Mouse (Mus musculus): ENCODE results near the gene Fbxl17. TPM values are rescaled to one million over a fixed set of nuclear protein-coding genes. Genes with fewer than 3 reads are reported as not detected.

Gene Fbxl17
- polyA plus RNA-seq, 1 experiment = 13.1 TPM

GRCm38 (mm10) chr17:63341203-63341602, 158.6 kb downstream of the Fbxl17 start:
- no peak for TF ChIP-seq GATA1 (IDR thresholded peaks at IDR 0.05; ENCODE audit: low read length)

GRCm38 (mm10) chr17:63328888-63329287, 170.9 kb downstream of the Fbxl17 start:
- TF ChIP-seq GATA1 (IDR thresholded peaks at IDR 0.05; ENCODE audit: low read length) = no peak

- no peak for TF ChIP-seq GATA1 (IDR thresholded peaks at IDR 0.05; ENCODE audit: low read length)
Measured at GRCm38 (mm10) chr17:63326227-63326626, 173.6 kb downstream of the Fbxl17 start.

GRCm38 (mm10) chr17:63324672-63325071, 175.1 kb downstream of the Fbxl17 start:
- no peak for TF ChIP-seq GATA1 (IDR thresholded peaks at IDR 0.05; ENCODE audit: low read length)

GRCm38 (mm10) chr17:63324039-63324438, 175.8 kb downstream of the Fbxl17 start:
- TF ChIP-seq GATA1 (IDR thresholded peaks at IDR 0.05; ENCODE audit: low read length) = no peak

- no peak for TF ChIP-seq GATA1 (IDR thresholded peaks at IDR 0.05; ENCODE audit: low read length)
Measured at GRCm38 (mm10) chr17:63322846-63323245, 177.0 kb downstream of the Fbxl17 start.

- TF ChIP-seq GATA1 (IDR thresholded peaks at IDR 0.05; ENCODE audit: low read length) = no peak
Measured at GRCm38 (mm10) chr17:63321290-63321689, 178.5 kb downstream of the Fbxl17 start.

GRCm38 (mm10) chr17:63317518-63317917, 182.3 kb downstream of the Fbxl17 start:
- TF ChIP-seq GATA1 (IDR thresholded peaks at IDR 0.05; ENCODE audit: low read length) = no peak

GRCm38 (mm10) chr17:63315646-63316480, 184.0 kb downstream of the Fbxl17 start:
- TF ChIP-seq GATA1 (IDR thresholded peaks at IDR 0.05; ENCODE audit: low read length) = no peak

GRCm38 (mm10) chr17:63312804-63313203, 187.0 kb downstream of the Fbxl17 start:
- TF ChIP-seq GATA1 (IDR thresholded peaks at IDR 0.05; ENCODE audit: low read length) = no peak

GRCm38 (mm10) chr17:63312330-63312729, 187.5 kb downstream of the Fbxl17 start:
- TF ChIP-seq GATA1 (IDR thresholded peaks at IDR 0.05; ENCODE audit: low read length) = peak; percentile 95

- TF ChIP-seq GATA1 (IDR thresholded peaks at IDR 0.05; ENCODE audit: low read length) = no peak
Measured at GRCm38 (mm10) chr17:63311613-63312012, 188.2 kb downstream of the Fbxl17 start.

- no peak for TF ChIP-seq GATA1 (IDR thresholded peaks at IDR 0.05; ENCODE audit: low read length)
Measured at GRCm38 (mm10) chr17:63310021-63310420, 189.8 kb downstream of the Fbxl17 start.

GRCm38 (mm10) chr17:63303862-63304261, 196.0 kb downstream of the Fbxl17 start:
- no peak for TF ChIP-seq GATA1 (IDR thresholded peaks at IDR 0.05; ENCODE audit: low read length)

GRCm38 (mm10) chr17:63301822-63302393, 197.9 kb downstream of the Fbxl17 start:
- no peak for TF ChIP-seq GATA1 (IDR thresholded peaks at IDR 0.05; ENCODE audit: low read length)

GRCm38 (mm10) chr17:63295471-63295870, 204.3 kb downstream of the Fbxl17 start:
- no peak for TF ChIP-seq GATA1 (IDR thresholded peaks at IDR 0.05; ENCODE audit: low read length)

- TF ChIP-seq GATA1 (IDR thresholded peaks at IDR 0.05; ENCODE audit: low read length) = no peak
Measured at GRCm38 (mm10) chr17:63294961-63295360, 204.9 kb downstream of the Fbxl17 start.

Data from G1E-ER4 (cell line).